Mouse (Mus musculus) c-Kit-positive CD71-positive TER-119-positive erythroid progenitor cells, embryonic 14.5 days (primary cell): ENCODE data around the gene Mmp24.

ENCODE experiments used
- DNase-seq: peaks from one replicate; pipeline ENCODE4 v3.0.0-alpha.2; 2013; ENCODE audit warnings: low spot score

The Mmp24 gene

DNA sequence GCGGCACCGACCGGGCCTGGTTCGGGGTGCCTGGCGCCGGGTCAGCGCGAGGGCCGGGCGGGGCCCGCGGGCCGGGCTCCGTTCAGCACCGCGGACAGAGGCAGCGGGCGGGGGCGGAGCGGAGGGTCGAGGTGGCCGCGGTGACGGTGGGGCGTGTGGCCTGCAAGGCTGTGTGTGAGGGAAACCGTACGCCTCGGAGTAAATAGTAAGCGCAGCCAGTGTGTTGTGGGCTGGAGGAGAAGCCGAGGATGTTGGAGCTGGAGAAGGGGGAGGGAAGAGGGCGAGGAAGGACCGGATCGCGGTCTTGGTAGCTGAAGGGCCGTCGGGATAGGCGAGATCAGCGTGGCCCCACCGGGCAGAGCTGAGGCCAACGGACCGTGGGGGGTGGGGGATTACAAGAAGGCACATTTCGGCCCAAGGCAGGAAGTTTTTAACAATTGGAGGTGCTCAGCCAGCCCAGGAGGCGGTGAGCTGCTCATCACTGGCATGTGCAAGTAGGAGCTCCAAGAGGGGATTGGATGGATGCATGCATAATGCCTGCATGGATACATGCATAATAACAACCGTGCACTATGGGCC, 632 bp downstream of the Mmp24 start:
- peak; percentile 11 for DNase-seq

DNA sequence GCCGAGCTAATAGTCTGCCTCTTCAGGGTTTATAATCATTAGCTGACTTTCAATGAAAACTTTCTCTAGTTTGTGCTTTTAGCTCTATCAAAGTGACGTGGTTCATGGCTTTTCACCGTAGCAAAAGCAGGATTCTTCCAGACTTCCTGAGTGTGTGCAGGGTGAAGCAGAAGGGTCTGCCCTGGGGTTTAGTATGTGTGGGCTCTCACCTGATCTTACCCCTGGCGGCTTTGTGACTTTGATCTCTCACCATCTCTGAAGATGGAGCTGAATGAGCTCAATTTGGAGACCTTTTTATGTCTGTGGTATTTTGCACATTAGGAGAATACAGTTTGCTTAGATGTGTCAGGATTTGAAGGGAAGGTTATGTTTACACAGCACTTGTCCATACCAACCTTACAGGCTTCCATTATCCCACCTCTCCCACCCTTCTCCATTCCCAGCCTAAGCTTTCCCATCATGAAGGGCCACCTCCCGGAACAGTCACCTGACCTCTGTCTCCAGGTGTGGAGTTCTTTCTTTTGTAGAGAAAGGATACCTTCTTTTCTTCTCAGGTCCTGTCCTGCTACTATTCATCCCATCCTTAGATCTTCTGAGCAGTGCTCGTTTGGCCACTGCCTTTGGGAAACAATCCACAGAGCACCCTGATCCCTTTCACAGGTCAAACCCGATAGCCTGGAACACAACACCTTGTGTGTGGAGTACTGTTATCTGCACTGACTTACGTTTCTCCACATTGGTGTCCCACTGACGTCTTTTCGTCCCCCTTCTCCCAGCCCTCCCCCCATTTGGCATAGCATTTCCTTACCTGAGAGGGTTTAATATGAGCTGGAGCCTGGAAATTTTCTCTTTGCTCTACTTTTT, 1.9 kb downstream of the Mmp24 start:
- no peak for DNase-seq

DNA sequence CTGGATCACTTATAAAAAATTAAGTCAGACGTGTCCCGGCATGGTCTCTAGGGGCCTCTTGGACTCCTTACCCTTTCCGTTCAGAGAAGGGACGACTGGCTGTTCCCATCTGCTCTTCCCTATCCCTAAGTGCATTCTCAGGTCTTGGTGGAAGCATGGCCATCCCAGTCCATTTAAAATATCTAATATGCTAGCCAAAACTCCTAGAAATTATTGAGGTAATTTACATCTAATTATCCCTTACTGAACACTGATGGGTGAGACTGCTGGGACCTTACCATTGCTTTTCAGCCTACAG, 2.5 kb downstream of the Mmp24 start:
- no peak for DNase-seq

DNA sequence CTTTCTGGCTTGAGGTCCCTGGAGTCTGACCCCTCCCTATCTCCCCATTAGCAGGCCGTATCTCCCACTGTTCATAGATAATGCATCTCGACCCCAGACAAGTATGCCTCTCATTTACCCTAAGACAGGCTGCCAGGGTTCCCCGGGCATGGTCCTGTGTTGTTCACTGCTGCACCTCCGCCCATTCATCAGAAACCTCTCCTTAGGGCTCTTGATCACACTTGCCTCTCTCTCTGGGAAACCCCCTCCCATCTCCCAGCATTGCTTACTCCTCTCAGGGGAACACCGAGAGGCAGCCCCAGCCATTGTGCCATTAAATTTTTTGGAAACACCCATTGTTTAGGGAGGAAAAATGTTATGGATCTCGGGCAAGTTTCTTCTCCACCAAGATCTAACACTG, 2.9 kb downstream of the Mmp24 start:
- no peak for DNase-seq

DNA sequence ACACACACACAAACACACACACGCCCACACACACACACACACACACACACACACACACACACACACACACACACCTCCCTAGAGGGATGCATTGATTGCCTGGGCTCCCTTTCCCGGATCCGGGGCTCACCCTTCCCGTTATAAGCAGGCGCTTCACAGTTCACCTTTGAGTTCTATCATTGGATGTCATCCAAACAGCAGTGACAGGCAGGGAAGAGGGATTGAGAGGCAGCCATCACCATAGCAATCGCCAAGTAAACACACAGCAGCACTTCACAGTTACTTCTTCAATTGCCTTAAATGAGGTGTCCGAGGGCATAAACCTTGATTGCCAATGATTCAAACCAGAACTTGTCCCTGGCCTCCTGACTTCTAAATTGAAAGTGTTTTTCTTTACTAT, 3.9 kb downstream of the Mmp24 start:
- no peak for DNase-seq

DNA sequence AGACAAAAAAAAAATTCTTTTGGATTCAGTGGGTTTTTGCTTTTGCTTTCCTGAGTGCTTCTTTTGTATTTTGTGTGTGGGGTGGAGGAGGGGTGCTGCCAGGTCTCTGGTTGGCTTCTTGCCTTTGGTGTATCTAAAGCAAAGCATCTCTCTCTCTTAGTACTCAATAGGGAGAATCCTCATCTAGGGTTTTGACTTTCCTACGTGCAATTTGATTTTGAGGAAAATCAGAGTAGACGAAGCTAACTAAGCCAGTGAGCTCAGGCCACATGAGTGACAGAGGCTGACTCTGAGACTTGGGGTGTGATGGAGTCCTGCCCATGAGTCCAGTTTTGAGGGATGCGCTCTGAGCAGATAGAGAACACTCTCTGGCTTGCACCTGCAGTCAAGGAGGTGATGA, 4.4 kb downstream of the Mmp24 start:
- no peak for DNase-seq

DNA sequence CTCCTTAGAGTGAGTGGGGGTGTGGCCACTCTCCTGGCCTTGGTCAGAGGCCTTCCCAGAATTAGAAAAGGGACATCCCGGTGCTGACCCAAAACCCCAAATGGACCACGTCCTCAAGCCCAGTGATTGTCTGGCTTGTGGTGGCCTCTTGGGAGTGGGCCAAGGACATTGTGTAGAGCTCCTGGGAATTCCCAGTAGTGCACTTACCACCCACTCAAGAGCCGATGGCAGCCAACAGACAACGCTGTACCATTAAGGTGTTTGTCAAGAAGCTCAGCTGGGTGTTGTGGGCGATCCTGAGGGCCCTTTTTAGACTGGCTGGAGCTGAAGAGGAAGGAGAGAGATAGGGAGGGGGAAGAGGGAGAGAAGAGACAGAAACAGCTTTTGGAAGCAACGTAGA, 9.4 kb downstream of the Mmp24 start:
- no peak for DNase-seq

DNA sequence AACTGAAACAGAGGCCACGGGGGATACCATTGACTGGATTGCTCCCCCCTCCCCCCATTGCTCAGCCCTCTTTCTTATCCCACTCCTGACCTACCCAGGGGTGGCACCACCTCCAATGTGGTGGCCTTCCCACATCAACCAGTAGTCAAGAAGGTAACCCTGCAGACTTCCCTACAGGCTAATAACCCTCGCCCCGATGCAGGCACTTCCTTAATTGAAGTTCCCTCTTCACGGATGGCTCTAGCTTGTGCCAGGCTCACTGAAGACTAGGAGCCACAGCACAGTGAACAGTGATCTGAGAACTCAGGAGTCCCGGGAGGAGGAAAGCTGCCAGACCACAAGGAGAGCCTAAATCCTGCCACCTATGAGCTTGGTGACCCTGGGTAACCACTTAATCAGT, 11.8 kb downstream of the Mmp24 start:
- DNase-seq, result no peak

DNA sequence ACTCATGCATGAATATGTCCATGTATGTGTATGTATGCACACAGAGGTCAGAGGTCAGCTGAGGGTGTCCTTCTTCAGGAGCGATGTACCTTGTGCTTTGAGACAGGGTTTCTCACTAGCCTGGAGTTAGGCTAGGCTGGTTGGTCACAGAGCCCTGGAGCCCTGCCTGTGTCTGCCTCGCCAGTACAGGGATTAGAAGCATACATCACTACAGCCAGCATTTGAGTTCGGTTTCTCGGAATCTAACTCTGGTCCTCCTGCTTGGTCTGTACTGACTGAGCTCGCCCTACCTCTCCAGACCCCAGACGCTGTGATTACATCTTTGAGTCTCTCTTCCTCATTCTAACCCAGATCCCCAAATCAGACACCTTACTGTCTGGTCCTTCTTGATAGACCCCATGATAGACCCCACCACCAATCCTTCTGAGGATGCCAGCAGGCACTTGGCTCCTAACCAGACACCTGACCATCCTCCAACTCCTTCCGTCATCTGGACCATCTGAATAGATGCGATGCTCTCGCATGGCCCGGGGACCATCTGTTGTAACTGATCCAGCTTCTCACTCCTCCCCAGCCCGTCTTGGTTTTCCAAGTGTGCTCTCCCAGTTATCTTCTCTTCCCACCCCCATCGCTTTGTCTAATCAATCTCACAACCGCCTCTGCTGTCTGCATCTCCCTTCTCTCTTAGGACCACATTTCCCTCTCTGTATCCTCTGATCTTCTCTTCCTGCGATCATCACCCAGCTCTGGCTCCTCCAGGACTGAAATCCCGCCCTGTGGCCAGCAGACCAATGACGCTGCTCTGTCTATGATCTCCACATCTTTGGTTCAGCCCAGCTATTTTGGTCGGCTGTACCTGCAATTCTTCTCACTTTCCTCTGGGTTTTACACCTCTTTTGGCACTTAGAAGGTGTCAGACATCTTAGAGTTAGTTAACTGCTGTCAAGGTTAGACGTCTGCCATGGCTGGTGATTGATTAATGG, 13.1 kb downstream of the Mmp24 start:
- DNase-seq, result no peak

DNA sequence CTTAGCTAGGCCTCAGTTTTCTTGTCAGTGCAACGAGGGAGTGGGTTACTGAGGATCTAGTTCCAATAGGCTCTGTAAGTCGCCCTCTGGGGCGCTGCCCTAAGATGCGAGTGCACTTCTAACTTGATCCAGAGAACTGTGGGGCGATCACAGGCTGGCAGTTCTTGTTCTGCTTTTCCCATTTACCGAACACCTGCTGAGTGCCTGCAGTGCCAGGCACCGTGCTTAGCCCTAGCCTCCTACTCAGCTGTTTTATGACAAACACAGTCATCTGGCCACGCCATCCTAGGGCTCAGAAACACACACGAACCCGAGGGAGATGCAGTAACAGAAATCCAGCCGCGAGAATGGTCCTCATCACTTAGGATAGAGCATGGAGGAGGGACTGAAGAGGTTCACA, 17.8 kb downstream of the Mmp24 start:
- DNase-seq, result no peak

DNA sequence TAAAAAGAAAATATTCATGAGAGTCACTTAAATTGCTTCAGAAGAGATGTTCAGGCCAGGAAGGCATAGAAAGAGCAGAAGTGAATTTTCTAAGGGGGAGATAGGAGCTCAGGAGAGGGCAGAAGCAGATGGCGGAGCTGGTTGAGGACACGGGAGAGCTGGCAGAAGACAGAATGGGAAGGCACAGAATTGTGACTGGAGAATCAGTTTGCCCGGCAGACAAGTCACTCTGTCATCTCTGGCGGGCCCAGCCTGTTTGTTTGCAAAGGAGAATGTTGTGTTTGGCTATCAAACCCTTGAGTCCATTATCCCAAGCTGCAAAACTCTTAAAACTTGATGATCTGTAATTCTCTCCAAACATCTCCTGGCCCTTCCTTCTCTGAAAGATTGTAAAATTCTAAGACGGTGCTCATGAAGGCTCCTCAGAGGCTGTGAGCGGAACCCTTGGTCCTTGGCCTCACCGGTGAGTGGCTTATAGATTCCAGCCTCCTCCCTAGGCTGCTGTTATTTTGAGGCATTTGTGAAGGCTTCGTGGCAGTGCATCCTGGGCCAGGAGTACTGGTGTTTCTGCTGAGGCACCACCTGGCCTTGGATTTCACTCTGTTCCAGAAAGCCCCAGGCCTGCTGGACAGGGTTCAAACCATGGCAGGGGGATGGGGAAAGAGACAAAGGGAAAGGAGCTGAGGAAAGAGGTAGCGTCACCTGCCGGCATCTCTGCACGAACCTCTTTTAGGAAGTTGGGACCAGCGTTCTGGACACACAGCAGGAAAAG, 19.7 kb downstream of the Mmp24 start:
- no peak for DNase-seq

DNA sequence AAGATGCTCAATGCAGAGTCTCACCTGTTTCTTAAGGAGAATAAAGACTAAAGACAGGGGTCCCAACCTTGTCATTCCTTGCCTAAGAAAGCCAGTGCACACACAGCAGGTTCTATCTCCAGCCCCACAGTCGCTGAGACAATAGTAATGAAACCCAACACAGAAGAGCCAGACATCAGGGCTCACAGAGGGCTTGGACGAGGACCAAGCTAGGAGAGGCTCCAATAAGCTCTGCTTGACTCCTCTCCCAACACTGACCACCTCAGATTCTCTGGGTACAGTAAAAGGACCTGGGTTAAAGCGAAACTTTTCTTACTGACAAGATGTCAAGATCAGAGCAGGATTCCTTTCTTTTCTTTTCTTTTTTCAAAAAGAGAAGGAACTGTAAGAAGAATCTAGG, 23.5 kb downstream of the Mmp24 start:
- no peak for DNase-seq

DNA sequence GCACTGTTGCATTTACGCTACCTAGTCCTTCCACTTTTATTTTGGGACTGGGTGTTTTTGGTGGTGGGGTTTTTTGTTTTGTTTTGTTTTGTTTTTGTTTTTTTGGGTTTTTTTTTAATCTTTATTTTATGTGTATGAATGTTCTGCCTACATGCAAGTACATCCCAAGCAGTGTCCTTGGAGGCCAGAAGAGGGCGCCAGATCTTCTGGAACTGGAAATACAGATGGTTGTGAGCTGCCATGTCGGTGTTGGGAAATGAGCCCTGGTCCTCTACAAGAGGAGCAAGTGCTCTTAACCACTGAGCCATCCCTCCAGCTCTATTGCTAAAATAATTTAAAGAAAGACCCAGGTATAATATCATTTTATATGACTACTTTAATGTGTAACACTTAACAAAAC, 27.6 kb downstream of the Mmp24 start:
- DNase-seq, result peak; percentile 55

DNA sequence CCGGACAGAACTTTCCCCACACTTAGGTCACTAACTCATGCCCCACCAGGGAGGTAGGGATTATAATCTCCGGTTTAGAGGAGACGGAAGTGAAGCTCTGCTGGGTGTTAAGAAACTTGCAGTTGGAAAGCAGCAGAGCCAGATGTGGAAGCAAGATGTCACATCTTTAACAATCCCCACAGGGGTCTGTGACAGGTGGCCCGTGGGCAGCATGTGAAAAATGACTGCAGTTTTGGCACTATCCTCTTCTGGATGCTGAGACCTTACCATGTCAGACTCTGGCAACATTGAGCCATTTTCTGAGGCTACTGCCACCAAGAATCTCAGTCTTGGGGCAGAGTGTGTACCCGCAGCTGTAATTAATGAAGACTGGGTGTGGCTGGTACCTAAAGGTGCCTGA, 28.9 kb downstream of the Mmp24 start:
- no peak for DNase-seq

DNA sequence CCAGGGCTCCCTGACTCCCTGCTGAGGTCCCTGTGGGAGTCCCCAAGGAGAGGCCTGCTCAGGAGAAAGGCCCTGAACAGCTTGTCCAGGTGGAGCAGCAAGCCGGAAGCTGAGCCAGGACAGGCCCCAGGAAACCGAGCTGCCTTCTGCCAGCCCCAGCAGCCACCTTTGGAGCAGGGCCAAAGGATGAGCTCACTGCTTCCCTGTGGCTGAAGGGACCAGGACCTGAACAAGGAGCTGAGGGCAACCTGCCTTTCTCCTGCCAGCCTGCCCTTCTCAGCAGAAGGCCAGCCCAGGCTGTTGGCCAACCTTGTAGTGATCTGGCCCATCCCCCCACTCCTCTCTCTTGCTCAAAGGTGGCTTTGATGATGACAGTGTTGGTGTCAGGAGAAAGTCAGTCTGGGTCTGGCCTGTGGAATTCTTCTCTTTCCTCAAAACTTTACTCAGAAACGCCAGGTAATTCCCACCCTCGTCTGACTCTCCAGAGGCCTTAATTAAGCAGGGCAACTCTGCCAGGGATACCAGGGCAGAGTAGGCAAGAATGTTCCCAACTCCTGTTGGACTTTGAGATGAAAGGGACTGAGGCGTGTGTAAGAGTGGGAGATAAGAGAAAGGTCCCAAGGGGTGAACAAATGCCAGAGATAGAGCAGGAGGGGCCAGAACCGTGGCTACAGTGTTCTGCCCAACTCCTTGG, 30.2 kb downstream of the Mmp24 start:
- no peak for DNase-seq

DNA sequence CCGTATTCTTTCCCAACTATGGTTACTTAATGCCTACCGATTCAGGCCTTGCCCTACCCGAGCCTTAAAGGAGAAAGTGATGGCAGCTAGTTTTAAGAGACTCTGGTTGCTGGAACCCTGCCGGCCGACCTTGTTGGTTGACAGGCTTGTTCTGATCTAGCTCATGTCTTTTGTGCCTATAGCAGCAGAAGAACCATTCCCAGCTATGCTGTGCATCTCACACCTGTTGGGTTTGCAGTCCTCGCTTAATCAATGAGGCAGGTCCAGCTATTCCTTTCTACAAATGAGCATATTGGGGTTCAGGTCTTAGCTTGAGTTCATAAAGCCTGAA, 30.7 kb downstream of the Mmp24 start:
- no peak for DNase-seq

DNA sequence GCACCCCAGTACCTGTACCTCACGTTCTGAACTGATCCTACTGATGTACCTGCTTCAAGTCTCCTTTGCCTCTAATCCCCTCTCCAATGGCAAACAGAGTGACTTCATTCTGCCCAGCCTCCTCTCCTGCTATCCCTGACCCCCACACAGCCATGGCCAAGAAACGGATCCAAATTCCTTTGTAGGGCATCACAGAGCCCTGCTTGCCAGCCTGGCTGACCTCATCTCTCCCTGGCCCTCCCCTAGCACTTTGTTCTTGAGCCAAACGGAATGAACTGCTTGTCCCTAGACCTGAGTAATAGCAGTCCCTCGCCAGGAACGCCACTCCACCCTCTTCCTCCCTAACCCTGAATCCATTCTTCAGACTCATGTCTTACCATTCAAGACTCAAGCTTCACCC, 31.4 kb downstream of the Mmp24 start:
- no peak for DNase-seq

DNA sequence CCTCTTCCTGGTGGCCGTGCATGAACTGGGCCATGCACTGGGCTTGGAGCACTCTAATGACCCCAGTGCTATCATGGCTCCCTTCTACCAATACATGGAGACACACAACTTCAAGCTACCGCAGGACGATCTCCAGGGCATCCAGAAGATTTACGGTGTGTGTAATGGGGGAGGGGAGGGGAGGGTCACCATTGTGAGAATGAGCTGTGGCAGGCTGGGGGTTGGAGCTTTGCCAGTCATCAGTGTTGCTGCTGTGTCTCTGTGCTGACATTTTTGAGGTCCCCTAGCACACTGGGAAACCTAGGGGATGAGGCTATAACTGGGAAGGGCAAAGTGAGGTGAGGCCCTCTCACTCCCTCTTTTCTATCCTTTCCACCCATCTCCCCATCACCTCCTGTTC, 32.3 kb downstream of the Mmp24 start:
- DNase-seq, result no peak

DNA sequence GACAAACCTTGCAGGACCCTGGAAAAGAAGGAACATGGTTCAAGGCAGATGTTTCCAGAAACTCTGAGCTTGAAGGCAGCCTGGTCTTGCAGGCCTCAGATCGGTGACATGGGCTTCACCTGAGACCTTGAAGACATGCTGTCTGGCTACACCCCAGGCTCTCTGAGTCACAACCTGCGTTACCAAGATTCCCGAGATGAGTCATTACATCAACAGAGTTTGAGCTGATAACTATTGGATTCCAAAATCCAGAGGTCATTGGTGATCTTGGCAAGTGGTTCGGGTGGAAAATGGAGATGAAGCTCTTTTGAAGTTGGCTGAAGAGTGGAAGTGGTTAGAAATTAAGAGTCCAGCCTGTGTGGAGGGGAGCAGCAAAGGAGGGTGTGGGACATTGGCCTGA, 34.5 kb downstream of the Mmp24 start:
- DNase-seq, result no peak

DNA sequence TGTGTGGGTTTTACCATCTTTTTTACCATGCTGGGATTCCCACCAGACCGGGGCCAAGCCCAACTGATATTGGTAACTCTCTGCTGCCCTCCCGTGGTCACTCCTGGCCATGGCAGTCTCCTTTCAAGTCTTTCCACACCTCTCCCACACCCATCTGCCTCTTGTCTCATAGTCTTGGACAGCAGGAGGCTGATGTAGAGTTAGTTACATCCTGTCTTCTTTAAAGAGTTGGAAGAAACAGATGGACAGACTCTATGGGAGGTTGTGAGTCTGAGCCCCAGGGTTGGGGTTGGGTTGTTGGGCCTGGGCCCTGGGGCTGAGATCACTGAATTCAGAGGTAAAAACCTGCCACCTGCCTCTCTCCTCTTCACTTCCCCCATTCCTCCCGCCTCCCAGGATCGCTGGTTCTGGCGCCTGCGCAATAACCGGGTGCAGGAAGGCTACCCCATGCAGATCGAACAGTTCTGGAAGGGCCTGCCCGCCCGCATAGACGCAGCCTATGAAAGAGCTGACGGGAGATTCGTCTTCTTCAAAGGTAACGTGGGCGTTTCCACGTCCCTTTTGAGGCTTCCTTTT, 36.8 kb downstream of the Mmp24 start:
- DNase-seq, result peak; percentile 76

DNA sequence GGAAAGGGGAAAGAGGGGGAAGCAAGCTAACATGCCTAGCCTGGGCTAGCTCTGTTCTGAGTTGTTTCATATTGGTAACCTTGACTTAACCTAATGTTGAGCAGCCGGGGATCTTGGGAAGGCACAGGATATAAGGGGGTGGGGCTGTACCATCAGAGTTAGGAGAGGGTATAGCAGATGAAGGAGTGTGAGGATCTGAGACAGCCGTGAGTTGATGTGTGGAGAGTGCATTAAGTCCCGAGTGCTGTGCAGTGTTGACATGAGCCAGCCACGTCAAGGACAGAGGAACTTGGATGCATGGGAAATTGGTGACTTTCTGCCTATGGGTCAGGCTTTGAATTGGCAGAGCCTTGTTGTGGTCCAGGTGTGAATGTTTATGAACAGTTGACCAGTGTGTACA, 37.5 kb downstream of the Mmp24 start:
- no peak for DNase-seq
